Mouse (Mus musculus) kidney, embryonic 16.5 days (tissue): ENCODE results near the gene Fancc. TPM values are rescaled to one million over a fixed set of nuclear protein-coding genes. Genes with fewer than 3 reads are reported as not detected.

Experiments
- ATAC-seq: fragments of 200-750 bp; cut with Nextera tagmentation; 2 replicates; pipeline ENCODE4 v1.8.0; 2017; ENCODE audit warnings: moderate TSS enrichment; ENCODE audit not compliant: low FRiP score, low TSS enrichment
- H3K27ac ChIP-seq: fragments of 300-500 bp; sonication (generic); 2 replicates; pipeline ENCODE4 v1.5.1; 2014; ENCODE audit warnings: low read length
- H3K27me3 ChIP-seq: fragments of 300-500 bp; sonication (generic); 2 replicates; pipeline ENCODE4 v1.6.1; 2014; ENCODE audit warnings: low read length, control low read depth, mixed read lengths; ENCODE audit not compliant: insufficient read depth
- H3K36me3 ChIP-seq: fragments of 300-500 bp; sonication (generic); 2 replicates; pipeline ENCODE4 v1.6.1; 2014; ENCODE audit warnings: low read length, control low read depth, mixed read lengths; ENCODE audit not compliant: insufficient read depth
- H3K4me1 ChIP-seq: fragments of 300-500 bp; sonication (generic); 2 replicates; pipeline ENCODE4 v1.6.1; 2014; ENCODE audit warnings: low read length, control low read depth, mixed read lengths; ENCODE audit not compliant: insufficient read depth
- H3K4me2 ChIP-seq: fragments of 300-500 bp; sonication (generic); replicated peaks from 2 replicates; pipeline ENCODE4 v1.6.1; 2014; ENCODE audit warnings: low read depth, low read length
- H3K4me3 ChIP-seq: fragments of 300-500 bp; sonication (generic); 2 replicates; pipeline ENCODE4 v1.5.1; 2014; ENCODE audit warnings: mild to moderate bottlenecking, low read length
- H3K9ac ChIP-seq: fragments of 300-500 bp; sonication (generic); replicated peaks from 2 replicates; pipeline ENCODE4 v1.6.1; 2014; ENCODE audit warnings: low read length
- H3K9me3 ChIP-seq: fragments of 300-500 bp; sonication (generic); 2 replicates; pipeline ENCODE4 v1.6.1; 2016; ENCODE audit warnings: low read length, control low read depth
- WGBS: fragments of 180-500 bp; shearing (Covaris S2); extraction: QIAGEN DNeasy Blood & Tissue Kit; methylation state at CpG from one replicate; pipeline ENCODE4 v1.1.7; 2014; 5-methylcytosine and 5-hydroxymethylcytosine counted together
- polyA plus RNA-seq: library from polyadenylated mRNA; unstranded; fragments of >200 nt; fragmentation: Nextera tagmentation; extraction: Ambion mirVana; gene quantifications from 2 replicates; pipeline ENCODE4 v1.2.1, GENCODE M21; 2015

Gene Fancc
- polyA plus RNA-seq, 1 experiment from 2014 or later: 22.2 TPM

DNA sequence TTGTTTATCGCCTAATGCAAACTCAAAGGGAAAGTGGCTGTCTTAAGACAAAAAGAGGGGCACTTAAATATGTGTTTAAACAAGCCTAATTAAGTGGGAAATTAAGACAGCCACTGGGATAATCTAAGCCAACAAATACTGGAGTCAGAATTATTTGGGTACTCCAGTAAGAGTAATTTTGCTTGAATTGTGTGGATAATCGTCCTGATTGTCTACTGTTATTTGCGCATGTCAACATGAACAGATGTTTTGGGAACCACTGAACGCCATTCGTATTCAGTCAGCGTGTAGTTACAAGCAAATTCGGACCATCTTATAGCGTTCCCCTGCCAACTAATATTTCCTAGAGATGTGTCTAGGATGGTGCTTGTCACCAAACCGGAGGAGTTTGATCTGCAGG, 33.8 kb upstream of the Fancc start:
- Histone ChIP-seq H3K4me2 (no peak overlapping the region), H3K36me3 (peaks cover 78% of the 10 kb centered on the region), H3K4me3 (no peak overlapping the region), H3K9ac (no peak overlapping the region), H3K27me3 (no peaks in the 10 kb centered on the region), H3K27ac (no peak overlapping the region), H3K9me3 (no peaks in the 10 kb centered on the region), H3K4me1 (peaks cover 40% of the 10 kb centered on the region)
- no peak for ATAC-seq
- 79% methylated on average over 9 of the region's 9 CpGs for WGBS

DNA sequence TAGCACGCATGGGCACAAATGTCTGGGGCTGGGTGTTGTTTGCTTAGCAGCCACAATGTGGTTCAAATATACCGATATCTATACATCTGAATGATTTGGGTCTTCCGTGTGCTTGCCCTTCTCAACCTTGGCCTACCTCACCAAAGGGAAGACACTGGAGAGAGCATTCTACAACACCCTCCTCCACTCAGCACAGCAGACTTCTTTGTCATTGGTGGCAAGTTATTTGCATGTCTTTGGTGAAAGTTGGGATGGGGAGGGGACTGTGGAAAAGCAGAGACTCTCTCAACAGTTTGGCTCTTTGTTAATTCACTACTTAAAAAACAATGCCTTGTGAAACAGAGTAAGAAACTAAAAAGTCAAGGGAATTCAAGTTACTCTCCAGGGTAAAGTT, 33.3 kb upstream of the Fancc start:
- no peak overlapping the region for H3K4me3 ChIP-seq
- no peak for ATAC-seq
- no peak overlapping the region for H3K4me2 ChIP-seq
- H3K27me3 ChIP-seq: no peaks in the 10 kb centered on the region
- H3K36me3 ChIP-seq: peaks cover 78% of the 10 kb centered on the region
- H3K27ac ChIP-seq: no peak overlapping the region
- peaks cover 41% of the 10 kb centered on the region for H3K4me1 ChIP-seq
- 58% methylated on average over 3 of the region's 3 CpGs for WGBS
- H3K9ac ChIP-seq: no peak overlapping the region
- H3K9me3 ChIP-seq: no peaks in the 10 kb centered on the region

DNA sequence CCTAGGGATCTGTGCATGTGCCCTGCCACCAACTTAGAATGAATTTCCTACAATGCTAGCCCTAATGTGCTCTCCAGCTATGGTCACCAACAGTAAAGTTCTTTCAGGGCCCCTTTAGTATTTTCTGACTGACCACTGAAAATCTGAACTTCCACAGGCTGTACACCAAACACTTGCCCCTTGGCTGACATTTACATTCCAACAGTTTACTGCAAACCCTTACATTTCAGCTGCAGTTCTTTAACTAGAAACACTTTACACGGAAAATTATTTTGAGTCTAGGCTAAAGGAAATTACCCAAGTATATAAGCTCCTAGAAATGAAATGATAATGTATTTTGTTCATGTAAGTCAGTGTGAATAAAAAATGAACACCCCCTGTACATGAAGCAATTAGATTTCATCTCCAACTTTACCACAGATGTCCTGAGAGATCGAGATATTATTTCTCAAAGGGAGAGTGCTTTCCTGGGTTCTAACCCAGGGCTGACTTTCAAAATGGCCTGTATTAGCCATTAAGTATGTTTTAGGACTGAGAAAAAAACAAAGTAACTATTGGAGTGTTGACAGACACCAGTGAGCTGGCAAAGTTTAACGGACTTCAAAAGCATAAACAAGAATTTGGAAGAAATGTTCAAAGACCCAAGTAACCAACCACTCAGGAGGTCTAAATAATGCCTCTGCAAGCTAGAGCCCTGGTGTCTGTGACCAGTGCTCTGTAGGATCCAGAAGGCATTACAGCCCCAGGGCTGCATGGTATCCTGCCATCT, 32.7 kb upstream of the Fancc start:
- ATAC-seq: no peak
- WGBS: 51% methylated on average over 3 of the region's 3 CpGs
- H3K4me2 ChIP-seq: no peak overlapping the region
- no peak overlapping the region for H3K27ac ChIP-seq
- H3K9me3 ChIP-seq: no peaks in the 10 kb centered on the region
- peaks cover 43% of the 10 kb centered on the region for H3K4me1 ChIP-seq
- H3K36me3 ChIP-seq: peaks cover 79% of the 10 kb centered on the region
- no peaks in the 10 kb centered on the region for H3K27me3 ChIP-seq
- H3K4me3 ChIP-seq: no peak overlapping the region
- H3K9ac ChIP-seq: no peak overlapping the region

GRCm38 (mm10) chr13:63528852-63529251, 31.8 kb upstream of the Fancc start:
- Histone ChIP-seq H3K27me3 (no peaks in the 10 kb centered on the region), H3K9ac (no peak overlapping the region), H3K9me3 (no peaks in the 10 kb centered on the region), H3K27ac (no peak overlapping the region), H3K4me2 (no peak overlapping the region), H3K36me3 (peaks cover 80% of the 10 kb centered on the region), H3K4me3 (no peak overlapping the region), H3K4me1 (peaks cover 52% of the 10 kb centered on the region)
- 20% methylated on average over 2 of the region's 2 CpGs for WGBS
- 0 out of 2 replicates have a peak, but pooled peaks have one; percentile 29 for ATAC-seq

DNA sequence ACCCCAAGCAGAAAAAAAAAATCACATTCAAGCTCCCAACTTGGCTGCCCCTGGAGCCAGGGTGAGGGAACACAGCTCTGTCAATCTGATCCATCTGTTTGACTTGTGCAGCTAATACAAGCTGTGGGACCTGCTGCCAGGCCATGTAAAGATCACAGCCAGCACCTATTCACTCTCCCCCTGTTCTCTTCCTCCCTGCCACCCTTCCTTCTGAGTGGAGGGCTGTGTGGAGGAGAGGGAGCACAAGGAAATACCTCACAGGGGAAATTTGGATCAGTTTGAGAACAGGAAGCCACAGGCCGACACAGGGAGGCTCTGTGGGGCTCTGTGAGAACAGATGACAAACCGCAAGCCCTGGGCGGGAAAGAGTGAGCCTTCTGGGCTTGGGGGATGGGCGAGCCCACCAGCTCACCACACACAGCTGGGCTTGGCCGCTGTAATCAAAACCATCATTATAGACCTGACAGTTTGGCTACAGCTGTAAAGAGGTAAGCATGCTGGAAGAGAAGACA, 31.1 kb upstream of the Fancc start:
- Histone ChIP-seq H3K9ac (no peak overlapping the region; the same call in 1 of the 2 replicates), H3K4me1 (peaks cover 58% of the 10 kb centered on the region), H3K4me2 (no peak overlapping the region), H3K27me3 (no peaks in the 10 kb centered on the region), H3K9me3 (no peaks in the 10 kb centered on the region), H3K27ac (0 out of 2 replicates have a peak overlapping the region, but pooled peaks have one; percentile 31), H3K4me3 (no peak overlapping the region), H3K36me3 (peaks cover 78% of the 10 kb centered on the region)
- WGBS: 14% methylated on average over 5 of the region's 5 CpGs
- peak; percentile 33; the same call in 1 of the 2 replicates for ATAC-seq

GRCm38 (mm10) chr13:63525571-63526197, 28.6 kb upstream of the Fancc start:
- no peak overlapping the region for H3K4me2 ChIP-seq
- peaks cover 59% of the 10 kb centered on the region for H3K4me1 ChIP-seq
- WGBS: 61% methylated on average over 11 of the region's 11 CpGs
- H3K27ac ChIP-seq: peak overlapping the region; percentile 1; the same call in 1 of the 2 replicates
- H3K9ac ChIP-seq: no peak overlapping the region
- no peaks in the 10 kb centered on the region for H3K9me3 ChIP-seq
- no peak for ATAC-seq
- no peaks in the 10 kb centered on the region for H3K27me3 ChIP-seq
- H3K36me3 ChIP-seq: peaks cover 67% of the 10 kb centered on the region
- H3K4me3 ChIP-seq: no peak overlapping the region

- Histone ChIP-seq H3K4me1 (peaks cover 52% of the 10 kb centered on the region), H3K9me3 (no peaks in the 10 kb centered on the region), H3K9ac (no peak overlapping the region), H3K36me3 (peaks cover 63% of the 10 kb centered on the region), H3K27ac (peak overlapping the region; percentile 19), H3K4me2 (no peak overlapping the region), H3K4me3 (no peak overlapping the region), H3K27me3 (no peaks in the 10 kb centered on the region)
- WGBS: 53% methylated on average over 25 of the region's 25 CpGs
- ATAC-seq: 0 out of 2 replicates have a peak, but pooled peaks have one; percentile 28
Observed at GRCm38 (mm10) chr13:63524608-63525570, 27.8 kb upstream of the Fancc start.

- Histone ChIP-seq H3K9ac (no peak overlapping the region), H3K4me3 (no peak overlapping the region), H3K27ac (peak overlapping the region; percentile 19; the same call in 1 of the 2 replicates), H3K27me3 (no peaks in the 10 kb centered on the region), H3K36me3 (peaks cover 67% of the 10 kb centered on the region), H3K9me3 (no peaks in the 10 kb centered on the region), H3K4me1 (peaks cover 45% of the 10 kb centered on the region), H3K4me2 (no peak overlapping the region)
- WGBS: 70% methylated on average over 2 of the region's 2 CpGs
- ATAC-seq: no peak
Observed at GRCm38 (mm10) chr13:63524061-63524460, 27.0 kb upstream of the Fancc start.

- Histone ChIP-seq H3K4me3 (no peak overlapping the region), H3K27ac (no peak overlapping the region), H3K9ac (no peak overlapping the region), H3K36me3 (peaks cover 74% of the 10 kb centered on the region), H3K4me2 (no peak overlapping the region), H3K9me3 (no peaks in the 10 kb centered on the region), H3K27me3 (no peaks in the 10 kb centered on the region), H3K4me1 (peaks cover 33% of the 10 kb centered on the region)
- no peak for ATAC-seq
- 60% methylated on average over 10 of the region's 10 CpGs for WGBS
Observed at GRCm38 (mm10) chr13:63522832-63523231, 25.8 kb upstream of the Fancc start.
